Mouse (Mus musculus): Measurements from ENCODE around the gene Fbxw27.

DNA sequence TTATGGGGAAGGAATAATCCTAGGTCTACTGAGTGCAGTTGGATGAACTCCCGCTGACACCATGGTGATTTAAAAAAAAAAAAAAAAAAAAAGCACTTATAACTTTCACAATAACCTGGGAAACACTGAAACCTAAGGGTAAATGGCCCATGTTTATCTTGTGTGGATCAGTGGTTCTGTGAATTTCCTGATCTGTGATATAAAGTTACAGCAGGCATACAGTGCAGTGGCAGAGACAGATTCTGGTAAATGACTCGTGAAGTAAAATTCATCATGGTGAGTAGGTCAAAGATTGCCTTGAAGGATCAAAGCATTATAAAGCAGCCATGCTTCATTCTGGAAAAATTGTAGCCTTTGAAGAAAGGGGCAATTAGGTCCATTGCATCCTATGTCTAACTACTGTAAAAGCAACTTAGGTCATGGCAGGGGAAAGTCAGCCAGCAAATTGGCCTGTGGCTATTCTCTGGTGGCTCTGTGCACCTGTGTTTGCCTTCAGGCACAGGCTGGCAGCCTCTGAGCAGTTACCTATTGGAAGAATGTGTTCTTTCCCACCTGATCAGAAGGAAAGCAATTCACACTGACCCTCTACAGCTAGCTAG is 16.3 kb upstream of the Fbxw27 start:
- TF ChIP-seq CTCF (IDR thresholded peaks at IDR 0.05; ENCODE audit: insufficient read depth, low read depth, low read length) (no peak), POLR2A (IDR thresholded peaks at IDR 0.05; ENCODE audit: insufficient read depth, low read depth, low read length) (no peak)
